Mouse (Mus musculus): ENCODE results near the gene Ankrd28.

The Ankrd28 gene

GRCm38 (mm10) chr14:31709343-31709742 lies 121.1 kb downstream of the Ankrd28 start:
- no peak for DNase-seq

- DNase-seq: no peak
Observed at GRCm38 (mm10) chr14:31700376-31700775, 130.1 kb downstream of the Ankrd28 start.

GRCm38 (mm10) chr14:31697755-31698154 lies 132.7 kb downstream of the Ankrd28 start:
- no peak for DNase-seq

GRCm38 (mm10) chr14:31697346-31697745 lies 133.1 kb downstream of the Ankrd28 start:
- peak; percentile 75 for DNase-seq

DNA sequence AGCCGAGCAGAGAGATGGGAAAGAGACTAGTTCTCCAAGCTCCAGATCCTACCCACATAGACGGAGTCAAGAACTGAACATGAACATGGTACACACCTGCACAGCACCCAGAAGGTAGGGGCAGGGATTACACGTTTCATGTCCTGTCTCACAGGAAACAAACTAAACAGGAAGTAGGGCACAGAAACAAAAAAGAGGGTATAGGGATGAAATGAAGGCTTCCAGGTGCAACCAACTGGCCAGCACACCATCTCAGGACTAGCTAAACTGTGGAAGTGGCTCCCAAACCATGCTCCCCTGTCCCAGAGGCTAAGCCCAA lies 133.5 kb downstream of the Ankrd28 start:
- DNase-seq: no peak

DNA sequence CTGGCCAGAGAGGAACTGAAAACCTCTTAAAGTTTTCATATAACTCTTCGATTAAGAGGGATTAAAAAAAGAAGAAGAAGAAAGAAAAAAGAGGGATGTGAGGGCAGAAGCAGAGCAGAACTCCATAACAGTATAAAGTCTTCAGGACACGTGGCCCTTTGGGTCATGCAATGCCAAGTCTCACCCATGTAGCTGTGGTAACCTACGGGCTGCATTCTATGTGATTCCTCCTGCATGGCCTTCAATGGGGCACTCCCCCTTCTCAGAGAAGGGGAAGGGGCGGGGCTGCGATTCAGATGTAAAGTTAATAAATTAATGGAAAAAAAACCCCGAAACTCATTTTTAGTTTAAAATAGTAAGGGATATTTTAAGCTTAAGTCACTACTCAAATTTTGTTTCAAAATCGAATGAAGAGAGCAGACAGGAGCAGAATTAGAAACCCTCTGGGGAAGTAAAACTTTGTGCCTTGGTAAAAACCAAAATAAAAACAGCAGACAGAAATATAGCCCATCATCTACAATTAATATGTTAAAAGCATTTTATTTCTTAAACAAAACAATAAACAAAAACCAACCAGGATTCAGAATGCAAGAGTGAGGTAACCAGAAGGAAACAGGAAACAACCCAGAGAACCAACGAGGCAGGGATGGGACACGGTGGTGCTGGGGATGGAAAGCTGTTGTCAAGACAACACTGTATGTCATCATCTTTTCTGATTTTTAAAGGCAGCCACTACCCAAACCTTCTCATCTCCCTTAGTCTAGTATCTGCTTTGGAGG lies 134.1 kb downstream of the Ankrd28 start:
- no peak for DNase-seq

DNA sequence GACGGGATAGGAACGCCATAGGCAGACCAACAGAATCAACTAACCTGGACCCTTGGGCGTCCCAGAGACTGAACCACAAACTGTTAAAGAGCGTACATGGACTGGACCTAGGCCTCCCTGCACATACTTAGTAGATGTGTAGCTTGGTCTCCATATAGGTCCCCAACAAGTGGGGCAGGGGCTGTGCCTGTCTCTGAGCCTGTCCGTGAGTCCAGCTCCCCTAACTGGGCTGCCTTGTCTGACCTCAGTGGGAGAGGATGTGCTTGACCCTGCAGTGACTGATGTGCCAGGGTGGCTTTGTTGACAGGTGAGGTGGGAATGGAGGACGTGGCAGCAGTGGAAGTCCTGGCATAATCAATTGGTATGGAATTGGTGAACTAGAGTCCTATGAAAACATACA lies 137.9 kb downstream of the Ankrd28 start:
- DNase-seq: no peak

DNA sequence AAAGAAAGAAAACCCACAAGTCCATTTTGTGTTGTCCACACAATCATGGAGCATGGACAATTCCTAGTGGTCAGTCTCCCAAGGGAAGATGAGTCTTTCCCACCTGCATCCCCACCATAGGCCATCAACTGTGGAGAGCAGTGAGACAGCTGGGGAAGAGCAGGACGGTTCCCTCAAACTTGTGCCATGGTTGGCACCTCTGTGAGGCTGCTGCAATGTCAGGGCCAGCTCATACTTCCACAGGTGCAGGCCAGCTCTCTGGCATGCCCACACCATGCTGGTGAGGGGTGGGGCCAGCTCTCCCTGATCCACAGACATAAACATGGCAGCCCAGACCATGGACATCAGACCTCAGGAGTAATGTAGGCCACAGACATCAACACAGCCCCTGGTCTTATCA lies 144.2 kb downstream of the Ankrd28 start:
- no peak for DNase-seq

DNA sequence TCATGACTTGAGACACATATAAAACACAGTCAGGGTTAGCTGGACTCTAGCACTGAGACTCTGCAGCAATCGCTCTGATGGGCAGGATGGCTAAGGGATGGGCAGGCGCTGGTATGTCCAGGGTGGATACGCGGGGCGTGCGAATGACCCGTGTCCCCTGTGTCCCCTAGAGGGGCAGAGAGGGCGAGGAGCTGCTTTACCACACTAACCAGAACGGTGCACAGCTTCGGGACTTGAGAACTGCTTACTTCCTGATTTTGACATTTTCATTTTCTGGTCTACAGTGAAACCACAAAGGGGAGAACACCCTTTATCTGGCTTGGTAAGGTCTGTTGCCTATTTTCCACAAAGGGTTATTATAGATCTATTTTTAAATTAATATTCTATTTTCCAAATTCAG lies 144.8 kb downstream of the Ankrd28 start:
- no peak for DNase-seq

GRCm38 (mm10) chr14:31684343-31685040 lies 146.0 kb downstream of the Ankrd28 start:
- no peak for DNase-seq

GRCm38 (mm10) chr14:31683610-31684009 lies 146.8 kb downstream of the Ankrd28 start:
- DNase-seq: no peak

GRCm38 (mm10) chr14:31681931-31682555 lies 148.4 kb downstream of the Ankrd28 start:
- DNase-seq: no peak

GRCm38 (mm10) chr14:31681291-31681690 lies 149.2 kb downstream of the Ankrd28 start:
- no peak for DNase-seq

- no peak for DNase-seq
Observed at GRCm38 (mm10) chr14:31680656-31681055, 149.8 kb downstream of the Ankrd28 start.

DNA sequence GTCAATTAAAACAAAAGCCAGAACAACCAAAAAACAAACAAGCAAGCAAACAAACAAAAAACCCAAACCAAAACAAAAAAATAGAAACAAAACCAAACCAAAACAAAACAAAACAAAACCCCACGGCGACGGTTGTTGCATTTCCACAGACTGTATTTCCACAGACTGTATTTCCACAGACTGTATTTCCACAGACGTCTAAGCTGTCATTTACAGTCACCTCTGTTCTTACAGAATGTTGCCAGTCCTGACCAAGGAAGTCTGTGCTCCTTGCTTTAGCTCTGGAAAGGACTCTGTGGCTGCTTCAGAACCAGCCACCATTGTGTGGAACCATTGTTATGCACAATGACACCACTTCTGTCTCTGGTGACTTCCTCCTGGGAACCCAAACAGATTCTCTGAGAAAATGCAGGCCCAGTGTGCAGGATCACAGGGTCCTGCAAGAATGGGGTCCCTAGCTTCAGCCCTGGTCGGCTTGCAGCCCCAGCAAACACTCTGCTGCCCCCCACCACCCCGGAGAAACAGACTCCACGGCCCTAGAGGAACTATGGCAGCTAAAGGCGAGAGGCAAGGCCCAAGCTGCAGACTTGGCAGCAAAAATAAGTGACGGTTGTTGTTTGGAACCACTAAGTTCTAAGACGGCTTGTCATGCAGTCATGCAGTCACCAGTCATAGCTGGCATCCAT lies 158.7 kb downstream of the Ankrd28 start:
- DNase-seq: no peak

DNA sequence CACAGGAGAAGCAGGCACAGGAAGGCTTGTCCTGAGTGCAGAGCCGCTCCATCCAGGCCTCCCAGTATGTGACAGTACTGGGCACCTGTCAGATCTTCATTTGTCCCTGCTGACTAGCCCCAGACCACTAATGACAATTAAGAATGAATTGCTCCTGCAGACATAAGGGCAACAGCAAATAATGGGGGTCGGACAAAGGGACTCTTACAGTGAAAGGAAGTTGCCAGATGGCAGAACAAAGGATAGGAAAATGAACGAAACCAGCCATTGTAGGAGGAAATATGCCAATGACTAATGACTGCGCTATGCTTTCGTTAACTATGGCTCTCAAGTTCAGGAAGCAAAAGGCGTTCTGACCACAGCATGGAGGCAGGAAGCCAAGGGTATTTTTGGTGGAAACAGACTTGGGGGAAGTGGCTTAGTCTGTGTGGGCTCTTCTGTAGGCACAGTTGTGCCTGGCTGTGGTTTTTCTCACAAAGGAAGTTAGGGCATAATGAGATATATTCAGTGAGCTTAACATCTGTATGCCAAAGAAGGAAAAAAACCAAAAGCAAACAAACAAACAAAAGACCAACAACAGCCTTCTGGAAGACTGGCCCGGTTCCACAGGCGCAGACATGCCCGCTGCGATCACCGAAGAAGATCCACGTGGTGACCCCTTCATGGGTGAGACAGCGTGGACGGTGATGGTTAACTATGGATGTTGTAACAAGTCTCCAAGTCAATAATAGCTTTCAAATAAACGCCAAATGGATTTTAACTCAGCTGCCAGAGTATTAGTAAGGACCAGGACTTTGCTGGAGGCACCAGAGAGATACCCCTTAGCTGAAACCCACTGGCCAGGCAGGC lies 160.6 kb downstream of the Ankrd28 start:
- no peak for DNase-seq

DNA sequence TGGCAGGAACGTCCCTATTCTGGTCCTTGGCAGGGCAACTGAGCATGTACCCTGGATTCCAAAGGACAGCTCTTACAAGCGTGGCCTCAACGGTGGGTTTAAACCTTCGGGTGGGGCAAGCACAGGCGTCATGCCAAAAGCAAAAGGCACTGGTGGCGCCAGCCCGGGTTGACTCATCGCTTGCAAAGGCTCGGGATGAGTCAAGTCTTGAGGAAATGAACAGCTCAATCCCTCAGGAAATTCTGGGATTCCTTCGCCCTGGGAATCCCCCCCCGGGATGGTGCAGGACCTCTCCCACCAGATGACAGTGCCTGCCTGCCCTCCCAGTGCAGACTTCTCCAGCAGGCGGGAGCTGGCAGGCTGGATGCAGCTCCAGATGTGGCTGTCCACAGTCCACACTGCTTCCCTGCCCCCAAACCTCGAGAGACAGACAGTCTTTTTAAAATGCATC lies 161.3 kb downstream of the Ankrd28 start:
- peak; percentile 52 for DNase-seq

DNA sequence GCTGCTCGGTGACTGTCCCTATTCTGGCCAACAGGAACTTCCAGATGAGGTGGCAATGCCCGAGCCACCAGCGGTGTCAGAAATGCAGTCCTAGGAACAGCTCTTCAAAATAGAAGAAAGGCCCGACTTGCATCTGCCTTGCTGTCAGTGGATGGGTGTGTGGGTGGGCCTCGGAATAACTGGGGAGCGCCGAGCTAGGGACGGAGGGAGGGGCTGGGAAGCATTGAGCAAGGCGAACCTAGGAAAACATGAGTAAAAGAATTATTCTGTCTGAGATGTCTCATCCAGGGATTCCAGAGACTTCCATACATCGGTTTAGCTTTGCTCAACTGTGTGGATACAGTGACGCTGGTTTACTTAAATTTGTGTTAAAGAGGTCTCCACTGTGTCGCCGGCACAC lies 162.1 kb downstream of the Ankrd28 start:
- no peak for DNase-seq

DNA sequence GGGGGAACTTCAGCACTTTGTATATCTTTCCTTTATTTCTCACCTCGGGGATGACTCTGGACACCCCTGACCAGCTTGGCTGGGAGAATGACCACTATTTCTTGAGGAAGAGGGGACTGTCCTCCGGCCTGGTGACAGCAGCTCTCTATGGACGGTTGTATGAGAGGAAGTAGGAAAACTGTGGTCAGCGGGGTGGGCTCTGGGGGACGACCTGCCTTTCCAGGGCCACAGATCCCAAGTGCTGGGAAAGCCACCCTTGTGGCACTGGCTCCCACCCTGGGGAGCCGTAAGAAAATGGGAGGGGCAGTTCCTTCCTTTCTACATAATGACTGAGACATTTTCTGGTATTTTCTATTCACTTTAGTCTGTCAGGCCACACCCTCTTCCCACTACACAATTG lies 162.7 kb downstream of the Ankrd28 start:
- DNase-seq: no peak

DNA sequence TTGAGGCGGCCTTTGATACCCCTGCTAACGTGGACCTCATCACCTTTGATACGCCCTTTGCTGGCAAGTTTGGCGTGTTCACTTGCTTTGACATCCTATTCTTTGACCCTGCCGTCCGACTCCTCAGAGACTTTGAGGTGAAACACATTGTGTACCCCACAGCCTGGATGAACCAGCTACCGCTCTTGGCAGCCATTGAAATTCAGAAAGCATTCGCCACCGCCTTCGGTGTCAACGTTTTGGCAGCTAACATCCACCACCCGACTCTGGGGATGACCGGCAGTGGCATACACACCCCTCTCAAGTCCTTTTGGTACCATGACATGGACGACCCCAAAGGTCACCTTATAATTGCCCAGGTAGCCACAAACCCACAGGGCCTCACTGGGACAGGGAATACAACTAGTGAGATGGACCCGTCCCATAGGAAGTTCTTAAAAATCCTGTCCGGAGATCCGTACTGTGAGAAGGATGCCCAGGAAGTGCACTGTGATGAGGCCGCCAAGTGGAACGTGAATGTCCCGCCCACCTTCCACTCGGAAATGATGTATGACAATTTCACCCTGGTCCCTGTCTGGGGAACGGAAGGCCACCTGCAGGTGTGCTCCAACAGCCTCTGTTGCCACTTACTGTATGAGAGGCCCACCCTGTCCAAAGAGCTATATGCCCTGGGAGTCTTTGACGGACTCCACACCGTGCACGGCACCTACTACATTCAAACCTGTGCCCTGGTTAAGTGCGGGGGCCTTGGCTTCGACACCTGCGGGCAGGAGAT lies 163.3 kb downstream of the Ankrd28 start:
- no peak for DNase-seq

DNA sequence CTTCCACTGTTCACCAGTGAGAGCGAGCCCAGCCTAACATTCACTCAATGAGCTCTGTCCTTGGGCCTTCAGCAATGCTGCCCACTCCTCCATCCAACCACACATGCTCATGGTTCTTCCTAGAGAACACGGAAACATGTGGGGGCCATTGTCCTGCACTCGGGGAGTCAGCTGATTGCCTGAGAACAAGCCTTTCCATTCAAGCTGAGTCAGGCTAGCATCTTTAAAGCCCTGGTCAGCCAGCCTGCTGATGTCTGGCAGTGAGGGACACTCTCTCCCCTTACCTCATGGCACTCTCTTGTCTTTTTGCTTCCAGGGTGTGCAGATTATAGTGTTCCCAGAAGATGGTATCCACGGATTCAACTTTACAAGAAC lies 164.9 kb downstream of the Ankrd28 start:
- no peak for DNase-seq

All from cerebellum, adult 9-10 months (tissue).